Mouse (Mus musculus): ENCODE results near the gene Klrb1f. TPM values are rescaled to one million over a fixed set of nuclear protein-coding genes. Genes with fewer than 3 reads are reported as not detected.
"Not testable (repeated sequence)": the region's sequence is repeated elsewhere in the genome, so short reads cannot be mapped to it uniquely, and the experiment has no call there.

Gene Klrb1f
- polyA plus RNA-seq, 1 experiment from 2014 or later, result 0.51 TPM

- Histone ChIP-seq H3K4me1 (ENCODE audit: control insufficient read depth, insufficient read depth, low read length) (no peaks in the 10 kb centered on the region), H3K27ac (replicated peaks; ENCODE audit: low read depth, low read length) (no peak overlapping the region), H3K36me3 (ENCODE audit: control insufficient read depth, insufficient read depth, low read length) (no peaks in the 10 kb centered on the region), H3K27me3 (replicated peaks; ENCODE audit: control insufficient read depth, insufficient read depth, low read length) (no peaks in the 10 kb centered on the region), H3K4me2 (ENCODE audit: low read depth, low read length) (no peak overlapping the region), H3K9me3 (ENCODE audit: control insufficient read depth, low read length) (no peaks in the 10 kb centered on the region), H3K4me3 (ENCODE audit: low read depth, low read length) (no peak overlapping the region), H3K9ac (ENCODE audit: low read depth, low read length) (no peak overlapping the region)
- ATAC-seq (ENCODE audit: low read depth) (no peak), DNase-seq (ENCODE audit: low spot score) (no peak)
- WGBS, result 78% methylated on average over 3 of the region's 3 CpGs
These were observed 10.5 kb downstream of the Klrb1f start for GRCm38 (mm10) chr6:129056237-129056636.

- Histone ChIP-seq H3K9me3 (ENCODE audit: control insufficient read depth, low read length) (no peaks in the 10 kb centered on the region), H3K4me2 (ENCODE audit: low read depth, low read length) (no peak overlapping the region), H3K9ac (ENCODE audit: low read depth, low read length) (no peak overlapping the region), H3K4me1 (ENCODE audit: control insufficient read depth, insufficient read depth, low read length) (no peaks in the 10 kb centered on the region), H3K27me3 (replicated peaks; ENCODE audit: control insufficient read depth, insufficient read depth, low read length) (no peaks in the 10 kb centered on the region), H3K4me3 (ENCODE audit: low read depth, low read length) (no peak overlapping the region), H3K27ac (replicated peaks; ENCODE audit: low read depth, low read length) (no peak overlapping the region), H3K36me3 (ENCODE audit: control insufficient read depth, insufficient read depth, low read length) (no peaks in the 10 kb centered on the region)
- ATAC-seq (ENCODE audit: low read depth), result no peak
- no peak for DNase-seq (ENCODE audit: low spot score)
These were observed 12.3 kb downstream of the Klrb1f start for GRCm38 (mm10) chr6:129058013-129058412.

GRCm38 (mm10) chr6:129065407-129065806 is 19.7 kb downstream of the Klrb1f start:
- Histone ChIP-seq H3K27ac (replicated peaks; ENCODE audit: low read depth, low read length) (no peak overlapping the region), H3K9me3 (ENCODE audit: control insufficient read depth, low read length) (no peaks in the 10 kb centered on the region), H3K4me3 (ENCODE audit: low read depth, low read length) (no peak overlapping the region), H3K27me3 (replicated peaks; ENCODE audit: control insufficient read depth, insufficient read depth, low read length) (no peaks in the 10 kb centered on the region), H3K36me3 (ENCODE audit: control insufficient read depth, insufficient read depth, low read length) (no peaks in the 10 kb centered on the region), H3K9ac (ENCODE audit: low read depth, low read length) (no peak overlapping the region), H3K4me1 (ENCODE audit: control insufficient read depth, insufficient read depth, low read length) (no peaks in the 10 kb centered on the region), H3K4me2 (ENCODE audit: low read depth, low read length) (no peak overlapping the region)
- no peak for DNase-seq (ENCODE audit: low spot score)
- WGBS, result 75% methylated on average over 3 of the region's 3 CpGs
- no peak for ATAC-seq (ENCODE audit: low read depth)

- H3K4me1 ChIP-seq (ENCODE audit: control insufficient read depth, insufficient read depth, low read length), result no peaks in the 10 kb centered on the region
- no peak overlapping the region for H3K4me3 ChIP-seq (ENCODE audit: low read depth, low read length)
- H3K9ac ChIP-seq (ENCODE audit: low read depth, low read length), result no peak overlapping the region
- H3K9me3 ChIP-seq (ENCODE audit: control insufficient read depth, low read length), result no peaks in the 10 kb centered on the region
- no peaks in the 10 kb centered on the region for H3K36me3 ChIP-seq (ENCODE audit: control insufficient read depth, insufficient read depth, low read length)
- no peak for DNase-seq (ENCODE audit: low spot score)
- no peaks in the 10 kb centered on the region for H3K27me3 ChIP-seq (replicated peaks; ENCODE audit: control insufficient read depth, insufficient read depth, low read length)
- ATAC-seq (ENCODE audit: low read depth), result no peak
- no peak overlapping the region for H3K27ac ChIP-seq (replicated peaks; ENCODE audit: low read depth, low read length)
- H3K4me2 ChIP-seq (ENCODE audit: low read depth, low read length), result no peak overlapping the region
- 84% methylated on average over 3 of the region's 3 CpGs for WGBS
These were observed 20.2 kb downstream of the Klrb1f start for GRCm38 (mm10) chr6:129065857-129066256.

GRCm38 (mm10) chr6:129066530-129066929 is 20.8 kb downstream of the Klrb1f start:
- no peak overlapping the region for H3K27ac ChIP-seq (replicated peaks; ENCODE audit: low read depth, low read length)
- H3K36me3 ChIP-seq (ENCODE audit: control insufficient read depth, insufficient read depth, low read length), result no peaks in the 10 kb centered on the region
- DNase-seq (ENCODE audit: low spot score) (no peak), ATAC-seq (ENCODE audit: low read depth) (no peak)
- H3K4me1 ChIP-seq (ENCODE audit: control insufficient read depth, insufficient read depth, low read length), result no peaks in the 10 kb centered on the region
- no peaks in the 10 kb centered on the region; the same call in 1 of the 2 replicates for H3K9me3 ChIP-seq (ENCODE audit: control insufficient read depth, low read length)
- H3K9ac ChIP-seq (ENCODE audit: low read depth, low read length), result no peak overlapping the region
- no peak overlapping the region for H3K4me3 ChIP-seq (ENCODE audit: low read depth, low read length)
- no peak overlapping the region for H3K4me2 ChIP-seq (ENCODE audit: low read depth, low read length)
- H3K27me3 ChIP-seq (replicated peaks; ENCODE audit: control insufficient read depth, insufficient read depth, low read length), result no peaks in the 10 kb centered on the region

GRCm38 (mm10) chr6:129066986-129067385 is 21.3 kb downstream of the Klrb1f start:
- 56% methylated on average over 1 of the region's 1 CpGs for WGBS
- Histone ChIP-seq H3K9me3 (ENCODE audit: control insufficient read depth, low read length) (no peaks in the 10 kb centered on the region; the same call in 1 of the 2 replicates), H3K4me1 (ENCODE audit: control insufficient read depth, insufficient read depth, low read length) (no peaks in the 10 kb centered on the region), H3K27ac (replicated peaks; ENCODE audit: low read depth, low read length) (no peak overlapping the region), H3K4me2 (ENCODE audit: low read depth, low read length) (no peak overlapping the region), H3K27me3 (replicated peaks; ENCODE audit: control insufficient read depth, insufficient read depth, low read length) (no peaks in the 10 kb centered on the region), H3K9ac (ENCODE audit: low read depth, low read length) (no peak overlapping the region), H3K36me3 (ENCODE audit: control insufficient read depth, insufficient read depth, low read length) (no peaks in the 10 kb centered on the region), H3K4me3 (ENCODE audit: low read depth, low read length) (no peak overlapping the region)
- DNase-seq (ENCODE audit: low spot score) (peak; percentile 60), ATAC-seq (ENCODE audit: low read depth) (peak; percentile 63; the same call in 1 of the 2 replicates)

GRCm38 (mm10) chr6:129085098-129085497 is 39.4 kb downstream of the Klrb1f start:
- DNase-seq (ENCODE audit: low spot score) (no peak), ATAC-seq (ENCODE audit: low read depth) (no peak)
- Histone ChIP-seq H3K27ac (replicated peaks; ENCODE audit: low read depth, low read length) (no peak overlapping the region), H3K27me3 (replicated peaks; ENCODE audit: control insufficient read depth, insufficient read depth, low read length) (no peaks in the 10 kb centered on the region), H3K4me3 (ENCODE audit: low read depth, low read length) (no peak overlapping the region), H3K9me3 (ENCODE audit: control insufficient read depth, low read length) (no peaks in the 10 kb centered on the region; the same call in 1 of the 2 replicates), H3K4me2 (ENCODE audit: low read depth, low read length) (no peak overlapping the region), H3K4me1 (ENCODE audit: control insufficient read depth, insufficient read depth, low read length) (no peaks in the 10 kb centered on the region), H3K36me3 (ENCODE audit: control insufficient read depth, insufficient read depth, low read length) (no peaks in the 10 kb centered on the region), H3K9ac (ENCODE audit: low read depth, low read length) (no peak overlapping the region)
- 76% methylated on average over 6 of the region's 6 CpGs for whole genome bisulfite sequencing

- not testable (repeated sequence) for H3K27ac ChIP-seq (replicated peaks; ENCODE audit: low read depth, low read length); ATAC-seq (ENCODE audit: low read depth); H3K9me3 ChIP-seq (ENCODE audit: control insufficient read depth, low read length); H3K27me3 ChIP-seq (replicated peaks; ENCODE audit: control insufficient read depth, insufficient read depth, low read length); H3K36me3 ChIP-seq (ENCODE audit: control insufficient read depth, insufficient read depth, low read length); H3K9ac ChIP-seq (ENCODE audit: low read depth, low read length); H3K4me2 ChIP-seq (ENCODE audit: low read depth, low read length); DNase-seq (ENCODE audit: low spot score); H3K4me3 ChIP-seq (ENCODE audit: low read depth, low read length); H3K4me1 ChIP-seq (ENCODE audit: control insufficient read depth, insufficient read depth, low read length)
- WGBS, result 77% methylated on average over 2 of the region's 2 CpGs
These were observed 40.3 kb downstream of the Klrb1f start for GRCm38 (mm10) chr6:129086031-129086430.

- Histone ChIP-seq H3K27ac (replicated peaks; ENCODE audit: low read depth, low read length) (no peak overlapping the region), H3K27me3 (replicated peaks; ENCODE audit: control insufficient read depth, insufficient read depth, low read length) (no peaks in the 10 kb centered on the region), H3K9me3 (ENCODE audit: control insufficient read depth, low read length) (no peaks in the 10 kb centered on the region; the same call in 1 of the 2 replicates), H3K4me1 (ENCODE audit: control insufficient read depth, insufficient read depth, low read length) (no peaks in the 10 kb centered on the region), H3K4me3 (ENCODE audit: low read depth, low read length) (no peak overlapping the region), H3K36me3 (ENCODE audit: control insufficient read depth, insufficient read depth, low read length) (no peaks in the 10 kb centered on the region), H3K4me2 (ENCODE audit: low read depth, low read length) (no peak overlapping the region), H3K9ac (ENCODE audit: low read depth, low read length) (no peak overlapping the region)
- no peak for ATAC-seq (ENCODE audit: low read depth)
- DNase-seq (ENCODE audit: low spot score), result no peak
- WGBS, result 76% methylated on average over 1 of the region's 1 CpGs
These were observed 42.5 kb downstream of the Klrb1f start for GRCm38 (mm10) chr6:129088161-129088560.

All from embryonic facial prominence, embryonic 14.5 days (tissue).